Mouse (Mus musculus) cerebellum, adult 11 months (tissue): ENCODE results near the gene Hip1r.

Experiments
- DNase-seq: peaks from one replicate; pipeline ENCODE4 v3.0.0; 2022

Gene Hip1r

DNA sequence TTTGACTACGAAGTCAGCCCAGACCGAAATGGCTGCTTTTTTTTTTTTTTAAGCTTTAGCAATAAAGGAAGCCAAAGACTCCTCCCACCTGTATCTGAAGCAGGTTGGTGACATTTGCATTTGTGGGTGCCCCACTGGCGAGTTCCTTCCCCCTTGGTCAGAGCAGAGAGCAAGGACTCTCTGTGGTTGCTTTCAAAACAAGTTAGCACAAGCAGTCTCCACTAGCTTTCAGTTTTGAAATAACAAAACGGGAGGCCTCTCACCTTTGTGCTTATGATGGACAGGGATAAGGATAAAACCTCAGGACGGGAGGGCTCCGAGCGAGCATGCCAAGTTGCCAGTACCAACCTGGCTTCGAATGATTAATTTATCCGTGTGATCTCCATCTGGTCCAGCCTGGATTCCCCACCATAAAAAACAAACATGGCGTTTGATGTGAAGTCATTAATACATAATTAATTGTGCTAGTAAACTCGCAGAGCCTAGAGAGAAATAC is 1.2 kb downstream of the Hip1r start:
- no peak for DNase-seq

- DNase-seq = no peak
Observed at GRCm38 (mm10) chr5:123975668-123976180, 2.3 kb downstream of the Hip1r start.

DNA sequence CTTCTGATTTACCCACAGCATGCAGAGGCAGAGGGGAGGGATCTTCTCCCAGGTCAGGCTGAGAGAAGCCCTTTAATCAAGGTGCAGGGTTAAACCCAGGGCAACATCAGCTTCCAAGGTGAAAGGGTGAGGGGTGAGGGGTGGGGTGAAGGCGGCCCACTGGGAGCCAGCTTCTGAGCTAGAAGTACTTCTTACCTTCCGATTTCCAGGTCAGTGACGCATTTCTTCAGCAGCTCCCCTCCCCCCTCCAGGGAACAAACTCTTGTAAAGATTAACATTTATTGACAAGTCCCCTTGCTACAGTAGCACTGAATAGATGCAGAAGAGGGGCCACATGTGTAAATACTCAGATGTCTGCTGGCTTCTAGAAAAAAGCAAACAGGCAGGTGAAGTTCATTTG is 3.8 kb downstream of the Hip1r start:
- no peak for DNase-seq

- DNase-seq = no peak
Observed at GRCm38 (mm10) chr5:123978131-123978530, 4.7 kb downstream of the Hip1r start.

DNA sequence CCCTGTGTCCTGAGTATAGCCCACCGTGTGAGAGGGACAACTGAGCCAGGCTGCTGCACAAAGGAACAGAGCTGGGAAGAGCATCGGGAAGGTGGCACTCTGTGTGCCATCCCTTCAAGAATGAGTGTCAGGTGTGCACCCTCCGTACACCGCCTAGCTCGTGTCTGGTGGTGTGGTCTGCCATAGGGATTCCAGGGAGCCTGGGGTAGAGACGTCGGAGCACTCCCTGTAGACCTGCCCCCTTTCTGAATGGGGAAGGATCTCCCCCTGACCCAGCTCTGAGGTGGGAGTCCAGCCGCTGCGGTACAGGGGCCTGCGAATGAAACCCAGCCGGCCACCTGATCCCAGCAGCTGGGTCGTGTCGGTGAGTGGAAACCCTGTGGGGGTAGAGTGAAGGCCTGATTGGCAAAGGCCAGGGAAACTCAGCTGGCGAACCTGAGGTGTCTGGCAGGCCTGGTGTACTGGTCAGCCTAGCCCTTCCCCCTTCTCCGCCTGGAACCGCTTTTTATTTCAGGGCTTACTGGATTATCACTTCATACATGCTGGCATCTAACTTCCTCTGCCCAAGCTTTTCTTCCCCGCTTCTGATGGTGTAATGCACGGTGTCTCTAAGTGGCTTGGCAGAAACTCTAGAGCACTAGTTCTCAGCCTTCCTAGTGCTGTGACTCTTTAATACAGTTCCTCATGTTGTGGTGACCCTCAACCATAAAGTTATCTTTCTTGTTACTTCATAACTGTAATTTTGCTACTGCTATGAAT is 6.0 kb downstream of the Hip1r start:
- DNase-seq = peak; percentile 10

- no peak for DNase-seq
Observed at GRCm38 (mm10) chr5:123979980-123980369, 6.5 kb downstream of the Hip1r start.

DNA sequence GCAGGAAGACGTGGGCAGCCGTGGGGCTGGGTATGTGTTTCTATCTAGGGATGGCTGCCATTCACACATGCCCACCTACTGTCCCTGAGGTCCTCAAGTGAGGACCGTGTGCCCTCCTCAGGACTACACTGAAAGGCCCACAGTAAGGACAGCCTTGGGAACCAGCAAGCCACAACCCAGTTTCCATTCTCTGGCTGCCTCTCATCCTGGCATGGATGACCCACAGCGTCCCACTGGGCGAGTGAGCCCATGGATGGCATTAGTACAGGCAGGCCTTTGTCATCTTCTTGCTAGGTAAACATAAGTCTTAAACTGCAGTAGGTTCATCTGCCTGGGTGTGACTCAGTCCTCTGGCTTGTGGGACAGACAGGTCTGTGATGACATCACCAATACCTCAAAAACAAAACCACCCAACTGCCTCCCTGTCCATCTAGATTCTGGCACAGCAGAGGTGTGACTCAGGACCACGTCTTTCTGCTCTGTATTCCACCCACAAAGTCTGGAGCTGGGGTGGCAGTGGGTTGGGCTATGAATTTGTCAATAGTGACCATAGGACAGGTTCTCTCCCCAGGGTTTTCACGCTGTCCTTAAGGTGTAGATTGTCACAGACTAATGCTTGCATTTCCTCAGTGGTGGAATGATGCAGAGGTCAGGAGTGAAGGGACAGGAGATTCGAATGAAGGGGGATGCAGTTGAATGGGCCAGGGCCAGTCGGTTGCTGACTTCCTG is 7.3 kb downstream of the Hip1r start:
- DNase-seq = peak; percentile 6

DNA sequence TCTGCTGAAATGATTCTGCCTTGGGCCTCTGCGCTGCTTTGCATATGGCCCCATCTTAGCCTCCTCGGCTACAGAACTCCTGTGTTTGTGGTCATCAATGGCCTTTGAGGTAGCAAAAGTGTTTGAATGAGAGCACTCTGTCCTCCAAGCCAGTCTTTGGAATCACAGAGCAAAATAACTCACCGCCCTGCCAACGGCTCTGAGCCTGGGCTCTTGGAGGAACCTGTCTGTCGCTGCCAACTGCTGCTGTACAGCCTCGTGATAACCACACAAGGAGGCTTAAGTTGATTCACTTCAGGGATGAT is 7.8 kb downstream of the Hip1r start:
- no peak for DNase-seq

- DNase-seq = no peak
Observed at GRCm38 (mm10) chr5:123982838-123983237, 9.4 kb downstream of the Hip1r start.

- no peak for DNase-seq
Observed at GRCm38 (mm10) chr5:123985434-123985833, 12.0 kb downstream of the Hip1r start.

- DNase-seq = no peak
Observed at GRCm38 (mm10) chr5:123986925-123987324, 13.5 kb downstream of the Hip1r start.

DNA sequence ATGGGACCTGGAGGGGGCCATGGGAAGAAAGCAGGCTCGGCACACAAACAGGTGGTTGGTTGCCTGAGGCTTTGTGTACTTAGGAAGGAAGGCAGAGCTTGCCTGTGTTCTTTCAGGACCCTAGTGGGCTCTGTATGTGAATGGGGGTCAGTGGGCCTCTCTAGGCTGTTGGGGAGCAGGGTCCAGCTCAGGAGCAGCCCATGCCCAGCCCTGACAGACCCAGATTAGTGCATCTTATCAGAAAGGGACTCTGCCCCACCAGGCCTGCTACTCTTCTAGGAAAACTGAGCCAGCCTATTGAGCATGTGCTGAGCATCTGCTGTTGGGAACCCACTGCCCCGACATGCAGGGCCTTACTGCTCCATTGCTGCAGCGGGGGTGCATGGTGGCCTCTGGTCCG is 14.1 kb downstream of the Hip1r start:
- no peak for DNase-seq

DNA sequence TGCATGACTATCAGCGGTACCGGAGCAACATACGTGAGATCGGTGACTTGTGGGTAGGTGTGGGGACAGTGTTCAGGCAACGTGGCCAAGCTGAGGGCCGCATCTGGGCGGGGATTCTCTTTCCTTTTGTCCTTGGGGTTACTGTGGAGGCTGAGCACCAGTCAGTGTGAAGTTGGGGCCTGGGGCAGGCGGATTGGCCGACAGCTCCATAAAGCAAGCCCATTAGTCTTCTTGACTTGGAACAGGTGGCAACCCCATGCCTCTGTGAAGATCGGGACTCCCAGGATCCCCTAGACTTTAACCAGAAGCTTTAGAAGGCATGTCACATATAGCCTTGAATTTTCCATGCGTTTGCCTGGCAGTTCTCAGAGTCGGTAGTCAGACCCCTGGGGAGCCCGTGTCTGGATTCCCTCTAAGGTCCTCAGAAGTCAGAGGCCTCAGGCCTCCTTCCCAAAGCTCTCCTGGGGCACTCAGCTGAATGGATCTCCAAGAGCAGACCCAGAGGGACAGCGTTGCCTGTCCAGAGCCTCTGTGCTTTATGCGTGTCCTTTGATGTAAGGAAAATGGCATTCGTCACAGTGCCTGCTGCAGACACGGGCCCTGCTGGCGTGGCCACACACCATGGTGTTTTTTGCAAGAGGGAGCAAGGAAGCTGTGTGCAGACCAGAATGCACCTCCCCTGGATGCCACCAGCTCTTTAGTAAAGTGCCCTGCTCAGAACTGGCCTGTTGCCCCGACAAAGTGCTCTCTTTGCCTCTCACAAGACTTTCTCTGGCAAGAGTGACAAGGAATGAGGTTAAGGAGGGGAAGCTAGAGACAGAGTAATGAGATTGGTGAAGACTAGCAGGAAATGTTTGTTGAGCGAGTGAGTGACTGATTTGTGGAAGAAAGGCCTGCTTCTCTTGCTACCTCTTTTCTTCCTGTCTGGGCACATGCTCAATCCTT is 16.8 kb downstream of the Hip1r start:
- DNase-seq = no peak

DNA sequence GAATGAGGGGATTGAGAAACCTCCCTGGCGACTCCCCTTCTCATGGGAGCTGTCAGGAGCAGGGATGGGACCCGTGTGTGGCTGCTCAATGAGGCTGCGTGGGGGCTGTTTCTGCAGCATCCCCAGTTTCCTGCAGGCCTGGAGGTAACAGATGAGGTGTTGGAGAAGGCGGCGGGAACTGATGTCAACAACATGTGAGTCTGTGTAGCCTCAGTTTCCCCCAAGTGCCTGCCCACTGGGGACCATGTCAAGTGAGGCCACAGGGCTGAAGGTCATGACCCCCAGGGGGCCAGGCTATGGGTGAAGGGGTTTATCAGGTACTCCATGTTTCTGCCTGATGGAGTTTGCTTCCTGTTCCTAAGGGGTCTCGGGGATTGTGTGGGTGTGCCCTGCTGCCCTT is 17.9 kb downstream of the Hip1r start:
- no peak for DNase-seq

GRCm38 (mm10) chr5:123992193-123992637 is 18.8 kb downstream of the Hip1r start:
- DNase-seq = no peak

DNA sequence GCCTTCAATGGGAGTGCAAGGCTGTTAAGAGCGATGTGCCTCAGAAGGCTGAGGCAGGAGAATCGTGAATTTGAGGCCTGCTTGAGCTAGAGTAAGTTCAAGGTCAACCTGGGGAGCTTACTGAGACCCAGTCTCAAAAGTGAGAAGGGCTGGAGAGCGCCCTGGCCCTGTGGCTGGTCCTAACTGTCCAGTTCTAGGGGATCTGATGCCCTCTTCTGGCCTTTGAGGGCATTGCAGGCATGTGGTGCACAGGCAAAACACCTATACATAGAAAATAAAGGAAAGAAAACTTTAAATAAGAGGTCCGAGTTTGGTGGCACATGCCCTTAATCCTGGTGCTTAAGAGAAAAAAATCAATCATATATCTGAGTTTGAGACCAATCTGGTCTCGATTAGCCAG is 19.4 kb downstream of the Hip1r start:
- DNase-seq = peak; percentile 82

DNA sequence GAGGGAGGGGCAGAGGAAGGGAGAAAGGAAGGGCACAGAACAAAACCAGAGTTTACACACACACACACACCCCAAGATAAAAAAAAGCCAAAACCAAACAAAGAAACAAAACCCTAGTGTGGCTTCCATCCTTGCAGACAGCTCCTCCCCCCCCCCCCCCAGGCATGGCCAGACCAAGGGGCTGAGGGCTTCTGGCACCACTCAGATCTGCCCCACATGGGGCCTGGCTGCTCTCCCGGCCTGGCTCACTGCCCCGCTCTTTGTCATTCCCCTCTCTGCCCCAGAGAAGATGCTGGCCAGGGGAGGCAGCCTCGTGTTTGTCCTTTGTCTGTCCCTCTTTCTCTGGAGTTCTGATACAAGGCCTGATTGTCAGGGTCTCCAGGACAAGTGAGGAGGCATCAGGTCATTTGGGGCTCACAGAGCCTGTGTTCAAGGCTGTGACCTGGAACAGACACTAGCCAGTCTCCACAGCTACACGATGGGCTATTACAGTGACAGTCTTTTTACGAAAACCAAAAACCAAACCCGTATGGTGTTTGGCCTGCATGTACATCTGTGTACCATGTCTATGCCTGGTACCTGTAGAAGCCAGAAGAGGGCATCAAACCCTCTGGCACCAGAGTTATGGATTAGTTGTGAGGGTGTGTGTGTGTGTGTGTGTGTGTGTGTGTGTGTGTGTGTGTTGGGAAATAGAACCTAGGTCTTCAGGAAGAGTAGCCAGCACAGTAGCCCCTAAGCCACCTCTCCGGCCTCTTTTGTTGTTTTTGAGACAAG is 20.0 kb downstream of the Hip1r start:
- DNase-seq = peak; percentile 65

DNA sequence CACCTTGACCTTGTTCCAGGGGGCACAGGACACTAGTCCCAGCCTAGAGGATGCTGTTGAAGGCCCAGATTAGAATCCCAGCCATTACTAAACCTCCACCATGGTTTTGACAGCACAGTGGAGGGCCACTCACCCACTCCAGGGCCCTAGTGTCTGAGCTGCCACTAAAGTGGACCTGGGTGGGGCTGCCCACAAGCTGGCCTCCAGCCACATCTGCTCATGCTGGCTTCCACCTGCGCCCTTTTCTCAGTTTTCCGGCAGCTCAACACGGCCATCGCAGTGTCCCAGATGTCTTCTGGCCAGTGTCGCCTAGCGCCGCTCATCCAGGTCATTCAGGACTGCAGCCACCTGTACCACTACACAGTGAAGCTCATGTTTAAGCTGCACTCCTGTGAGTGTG is 21.0 kb downstream of the Hip1r start:
- DNase-seq = no peak

- DNase-seq = no peak
Observed at GRCm38 (mm10) chr5:123995388-123995787, 22.0 kb downstream of the Hip1r start.

DNA sequence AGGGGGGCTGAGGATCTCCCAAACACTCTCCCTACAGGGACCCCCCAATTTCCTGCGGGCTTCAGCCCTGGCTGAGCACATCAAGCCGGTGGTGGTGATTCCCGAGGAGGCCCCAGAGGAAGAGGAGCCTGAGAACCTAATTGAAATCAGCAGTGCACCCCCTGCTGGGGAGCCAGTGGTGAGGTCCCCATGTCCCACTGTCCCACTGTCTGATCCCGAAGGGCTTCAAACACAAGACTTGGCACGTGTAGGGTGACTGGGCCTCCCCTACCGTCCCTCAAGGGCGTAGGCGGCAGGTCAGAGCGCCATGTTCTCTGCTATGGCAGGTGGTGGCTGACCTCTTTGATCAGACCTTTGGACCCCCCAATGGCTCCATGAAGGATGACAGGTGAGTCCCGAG is 22.8 kb downstream of the Hip1r start:
- no peak for DNase-seq

GRCm38 (mm10) chr5:123996695-123997094 is 23.3 kb downstream of the Hip1r start:
- no peak for DNase-seq

DNA sequence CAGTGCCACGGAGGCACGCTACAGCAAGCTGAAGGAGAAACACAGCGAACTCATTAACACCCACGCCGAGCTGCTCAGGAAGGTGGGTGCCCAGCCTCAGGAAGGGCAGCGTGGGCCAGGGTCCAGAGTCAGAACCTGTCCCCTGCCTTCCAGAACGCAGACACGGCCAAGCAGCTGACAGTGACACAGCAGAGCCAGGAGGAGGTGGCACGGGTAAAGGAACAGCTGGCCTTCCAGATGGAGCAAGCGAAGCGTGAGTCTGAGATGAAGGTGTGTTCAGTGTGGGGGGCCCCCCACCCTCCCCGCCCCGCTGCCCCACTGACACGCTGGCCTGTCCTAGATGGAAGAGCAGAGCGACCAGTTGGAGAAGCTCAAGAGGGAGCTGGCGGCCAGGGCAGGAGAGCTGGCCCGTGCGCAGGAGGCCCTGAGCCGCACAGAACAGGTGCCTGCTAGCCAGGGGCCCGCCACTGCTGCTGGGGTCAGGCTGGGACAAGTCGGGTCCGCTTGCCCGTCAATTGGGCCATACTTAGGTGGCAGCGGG is 23.9 kb downstream of the Hip1r start:
- DNase-seq = peak; percentile 56
